Mouse (Mus musculus): ENCODE data around the gene Anks1.

The Anks1 gene

GRCm38 (mm10) chr17:28106352-28106751 is 197.2 kb downstream of the Anks1 start:
- no peak for DNase-seq

- no peak for DNase-seq
These were observed 198.2 kb downstream of the Anks1 start for GRCm38 (mm10) chr17:28107275-28107674.

- DNase-seq: no peak
These were observed 203.2 kb downstream of the Anks1 start for GRCm38 (mm10) chr17:28112266-28112665.

All from cerebellum, adult 18-20 months (tissue).